Mouse (Mus musculus) ES-Bruce4 (cell line): ENCODE measurements at regions not wholly inside any gene's neighbourhood (a gene's known extent, or its start where the extent isn't known, plus 50 kb on each side); places are given as distances from the start of the nearest gene placed in this dataset.

ENCODE experiments used
- H3K27ac ChIP-seq: 2 replicates; pipeline ENCODE4 v1.5.1; 2012; ENCODE audit warnings: low read length, inconsistent platforms; ENCODE audit not compliant: insufficient read depth
- H3K27me3 ChIP-seq: 2 replicates; pipeline ENCODE4 v1.6.1; 2012; ENCODE audit warnings: mild to moderate bottlenecking, low read length, inconsistent platforms; ENCODE audit not compliant: control insufficient read depth, poor library complexity, insufficient read depth, severe bottlenecking
- H3K36me3 ChIP-seq: 2 replicates; pipeline ENCODE4 v1.6.1; 2012; ENCODE audit warnings: inconsistent platforms, mild to moderate bottlenecking, low read length, moderate library complexity; ENCODE audit not compliant: control insufficient read depth, poor library complexity, insufficient read depth, severe bottlenecking
- H3K4me1 ChIP-seq: one replicate; pipeline ENCODE4 v1.8.1; 2011; ENCODE audit warnings: low read length; ENCODE audit not compliant: control insufficient read depth, insufficient read depth
- H3K4me3 ChIP-seq: 2 replicates; pipeline ENCODE4 v1.5.1; 2011; ENCODE audit warnings: low read depth, mild to moderate bottlenecking, low read length
- H3K9ac ChIP-seq: 2 replicates; pipeline ENCODE4 v1.6.1; 2012; ENCODE audit warnings: low read depth, mild to moderate bottlenecking, inconsistent platforms; ENCODE audit not compliant: poor library complexity, severe bottlenecking
- H3K9me3 ChIP-seq: replicated peaks from 2 replicates; pipeline ENCODE4 v1.6.1; 2012; ENCODE audit warnings: mild to moderate bottlenecking, low read length, inconsistent platforms; ENCODE audit not compliant: control insufficient read depth, poor library complexity, insufficient read depth, severe bottlenecking
- CTCF ChIP-seq: IDR thresholded peaks from one replicate; pipeline ENCODE4 v1.8.1; 2011; ENCODE audit warnings: low read depth, low read length
- EP300 ChIP-seq: IDR thresholded peaks from 2 replicates; pipeline ENCODE4 v1.6.1; 2011; ENCODE audit warnings: low read depth, low read length; ENCODE audit not compliant: insufficient read depth
- POLR2A ChIP-seq: IDR thresholded peaks from one replicate; pipeline ENCODE4 v1.8.1; 2011; ENCODE audit warnings: low read length; ENCODE audit not compliant: insufficient read depth

DNA sequence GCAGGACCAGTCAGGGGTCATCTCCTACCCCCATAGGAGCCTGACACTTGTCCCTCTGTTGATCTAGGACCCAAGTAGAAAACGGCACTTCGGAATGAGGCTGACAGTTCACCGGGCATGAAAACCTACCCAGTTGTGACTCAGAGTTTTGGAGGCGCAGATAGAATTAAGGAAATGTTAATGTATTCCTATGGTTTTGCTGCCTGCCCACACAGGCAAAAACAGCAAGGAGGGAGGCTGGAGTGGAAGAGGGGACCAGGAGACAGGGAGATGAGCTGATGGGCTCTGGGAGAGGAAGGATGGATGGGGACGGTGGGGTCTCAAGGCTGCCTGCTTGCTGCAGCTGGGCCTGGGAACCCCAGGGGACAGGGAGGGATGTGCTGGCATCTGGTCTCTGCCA lies 210.1 kb upstream of the Gm4791 start:
- no peaks in the 10 kb centered on the region for H3K36me3 ChIP-seq
- no peak overlapping the region for H3K9ac ChIP-seq
- H3K27ac ChIP-seq: no peak overlapping the region
- no peak for TF ChIP-seq POLR2A
- no peak for TF ChIP-seq EP300
- TF ChIP-seq CTCF: no peak
- H3K9me3 ChIP-seq: no peaks in the 10 kb centered on the region; the same call in 1 of the 2 replicates
- no peaks in the 10 kb centered on the region for H3K27me3 ChIP-seq
- no peaks in the 10 kb centered on the region for H3K4me1 ChIP-seq
- no peak overlapping the region for H3K4me3 ChIP-seq

DNA sequence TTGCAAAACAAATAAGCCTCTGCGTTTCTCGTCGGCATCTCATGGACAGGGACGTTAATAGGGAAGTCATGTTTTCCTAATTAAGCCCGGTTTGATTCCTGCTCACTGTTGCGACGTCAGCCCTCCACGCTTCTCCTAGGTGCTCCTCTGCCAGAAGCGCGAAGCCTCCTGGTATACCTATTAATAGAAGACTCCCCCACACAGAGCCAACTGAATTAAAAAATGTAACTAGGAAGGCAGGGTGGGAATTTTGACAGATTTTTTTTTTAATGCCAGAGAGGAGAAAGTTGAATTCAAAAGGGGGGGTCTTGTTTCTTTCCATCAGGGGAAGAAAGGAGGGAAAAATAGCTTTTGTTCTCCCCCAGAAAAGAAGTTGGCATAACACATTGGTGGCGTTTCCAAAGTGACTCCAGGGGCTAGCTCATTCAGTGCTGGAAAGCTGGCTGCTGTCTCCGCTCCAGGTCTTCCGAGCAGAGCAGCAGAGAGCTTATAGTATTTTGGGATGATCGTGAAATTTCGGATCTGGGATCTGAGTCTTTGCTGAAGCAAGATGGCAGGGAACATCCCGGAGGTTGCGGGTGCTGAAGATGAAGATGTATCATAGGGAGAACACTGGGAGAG lies 214.1 kb upstream of the Gm4791 start:
- no peaks in the 10 kb centered on the region; the same call in 1 of the 2 replicates for H3K9me3 ChIP-seq
- no peaks in the 10 kb centered on the region for H3K4me1 ChIP-seq
- TF ChIP-seq CTCF (no peak), POLR2A (no peak), EP300 (no peak)
- no peak overlapping the region for H3K9ac ChIP-seq
- H3K36me3 ChIP-seq: no peaks in the 10 kb centered on the region
- H3K27ac ChIP-seq: no peak overlapping the region
- no peaks in the 10 kb centered on the region for H3K27me3 ChIP-seq
- no peak overlapping the region for H3K4me3 ChIP-seq

DNA sequence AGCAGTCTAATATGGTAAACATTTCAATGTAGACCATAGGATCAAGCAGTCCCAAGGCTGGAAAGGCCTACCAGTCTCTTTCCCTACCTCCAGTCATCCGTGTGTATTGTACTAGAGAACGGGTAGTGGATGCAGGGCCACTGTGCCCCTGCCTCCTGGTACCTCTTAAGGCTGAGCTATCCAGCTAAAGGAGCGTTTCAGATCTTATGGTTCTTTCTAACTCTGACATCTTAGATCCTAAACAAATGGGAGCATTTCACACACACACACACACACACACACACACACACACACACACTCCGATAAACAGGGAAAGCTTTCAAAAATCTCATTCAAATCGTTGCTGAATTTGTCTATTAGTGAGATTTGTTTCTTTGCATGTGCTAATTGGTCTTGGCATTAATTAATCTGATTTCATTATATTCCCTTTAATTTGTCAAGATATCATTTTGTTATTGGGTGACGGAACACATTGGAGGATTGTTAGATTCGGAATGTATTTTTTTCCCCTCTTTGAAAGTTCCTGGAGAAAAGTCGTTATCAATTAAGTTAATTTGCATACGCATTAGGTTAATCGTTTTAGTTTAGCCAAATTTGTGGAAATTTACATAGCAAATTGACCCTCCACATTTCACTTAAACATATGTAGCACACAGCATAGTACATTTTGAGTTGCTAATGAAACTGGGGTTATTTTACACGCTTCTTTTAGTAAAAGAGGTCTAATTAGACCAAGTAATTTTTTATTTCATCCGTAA lies 214.8 kb upstream of the Gm4791 start:
- Histone ChIP-seq H3K9me3 (no peaks in the 10 kb centered on the region; the same call in 1 of the 2 replicates), H3K27ac (no peak overlapping the region), H3K9ac (no peak overlapping the region), H3K4me1 (no peaks in the 10 kb centered on the region), H3K27me3 (no peaks in the 10 kb centered on the region), H3K36me3 (no peaks in the 10 kb centered on the region), H3K4me3 (no peak overlapping the region)
- TF ChIP-seq EP300 (no peak), CTCF (no peak), POLR2A (no peak)

DNA sequence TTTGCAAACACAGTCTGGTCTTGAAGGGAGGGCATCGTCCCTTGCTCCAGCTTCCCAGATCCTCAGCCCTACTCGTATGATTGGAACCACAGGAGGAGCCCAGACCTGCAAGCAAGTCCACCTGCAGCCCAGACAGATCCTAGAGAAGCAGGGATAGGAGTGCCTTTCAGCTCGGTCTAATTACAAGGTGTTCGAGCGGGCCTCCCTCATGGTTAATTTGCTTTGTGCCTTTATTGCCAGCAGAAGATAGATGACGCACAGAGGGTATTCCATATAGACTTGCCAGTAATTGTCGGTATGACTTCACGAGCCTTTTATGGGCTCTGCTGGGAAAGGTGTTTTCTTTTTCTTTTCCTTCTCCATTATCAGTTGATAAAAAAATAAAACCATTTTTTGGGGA lies 216.9 kb upstream of the Gm4791 start:
- Histone ChIP-seq H3K9ac (no peak overlapping the region), H3K36me3 (no peaks in the 10 kb centered on the region), H3K27me3 (no peaks in the 10 kb centered on the region), H3K4me1 (no peaks in the 10 kb centered on the region), H3K27ac (no peak overlapping the region), H3K9me3 (no peaks in the 10 kb centered on the region; the same call in 1 of the 2 replicates), H3K4me3 (no peak overlapping the region)
- TF ChIP-seq EP300 (no peak), CTCF (no peak), POLR2A (no peak)

DNA sequence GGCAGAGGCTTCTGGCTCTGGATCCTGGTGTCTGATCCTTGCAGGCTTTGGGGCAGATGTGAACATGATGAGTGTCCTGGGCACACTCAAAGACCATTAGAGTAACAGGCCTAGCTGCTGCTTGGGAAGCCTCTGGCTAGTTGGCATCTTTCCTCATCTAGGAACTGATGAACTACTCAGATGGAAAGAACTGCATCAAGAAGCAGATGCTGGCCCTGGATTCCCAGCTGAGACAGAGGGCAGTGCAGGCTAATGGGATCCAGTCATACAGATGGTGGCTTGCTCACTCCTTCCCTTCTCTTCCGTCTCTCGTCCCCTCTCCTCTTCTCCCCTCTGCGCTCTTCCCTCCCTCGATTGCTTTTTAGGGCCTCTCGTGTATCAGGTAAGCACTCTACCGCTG lies 219.8 kb upstream of the Gm4791 start:
- H3K9ac ChIP-seq: no peak overlapping the region
- no peaks in the 10 kb centered on the region for H3K27me3 ChIP-seq
- H3K4me1 ChIP-seq: no peaks in the 10 kb centered on the region
- no peaks in the 10 kb centered on the region for H3K9me3 ChIP-seq
- no peaks in the 10 kb centered on the region for H3K36me3 ChIP-seq
- no peak for TF ChIP-seq EP300
- TF ChIP-seq CTCF: no peak
- TF ChIP-seq POLR2A: no peak
- H3K27ac ChIP-seq: no peak overlapping the region
- H3K4me3 ChIP-seq: no peak overlapping the region

DNA sequence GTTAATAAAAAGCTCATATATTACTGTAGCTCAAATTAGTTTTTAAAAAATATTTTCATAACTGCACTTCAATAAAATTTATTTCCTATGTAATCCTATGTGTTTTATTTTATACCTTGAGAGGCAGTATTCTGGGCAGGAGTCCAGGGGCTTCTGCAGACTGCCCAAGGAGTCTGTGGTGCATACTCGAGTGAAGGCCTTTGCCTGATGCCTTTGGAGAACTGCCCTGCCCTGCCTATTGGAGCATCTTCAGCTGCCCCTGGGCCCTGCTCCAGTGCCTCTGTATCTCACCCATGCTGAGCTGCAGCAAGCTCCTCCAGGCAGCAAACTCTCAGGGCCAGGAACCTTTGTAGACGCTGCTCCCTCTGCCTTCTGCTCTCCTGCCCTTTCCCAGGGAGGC lies 223.7 kb upstream of the Gm4791 start:
- Histone ChIP-seq H3K9me3 (0 out of 2 replicates have a peak, but pooled peaks cover under 1% of the 10 kb centered on the region), H3K4me1 (no peaks in the 10 kb centered on the region), H3K9ac (no peak overlapping the region), H3K4me3 (no peak overlapping the region), H3K27me3 (no peaks in the 10 kb centered on the region; the same call in 1 of the 2 replicates), H3K27ac (no peak overlapping the region), H3K36me3 (no peaks in the 10 kb centered on the region)
- TF ChIP-seq POLR2A (no peak), CTCF (no peak), EP300 (no peak)
